Mouse (Mus musculus) intestine, embryonic 15.5 days (tissue): ENCODE data around the gene R3hdm2. TPM values are rescaled to one million over a fixed set of nuclear protein-coding genes. Genes with fewer than 3 reads are reported as not detected.
A peak's percentile ranks its signal among the peaks of the same experiment; 100 is the strongest.

Source experiments
- ATAC-seq: fragments of 200-750 bp; cut with Nextera tagmentation; 2 replicates; pipeline ENCODE4 v1.8.0; 2017; ENCODE audit warnings: moderate TSS enrichment, moderate library complexity
- H3K27ac ChIP-seq: fragments of 300-500 bp; sonication (generic); 2 replicates; pipeline ENCODE4 v1.5.1; 2015; ENCODE audit warnings: mild to moderate bottlenecking, inconsistent platforms
- H3K27me3 ChIP-seq: fragments of 300-500 bp; sonication (generic); replicated peaks from 2 replicates; pipeline ENCODE4 v1.6.1; 2015; ENCODE audit warnings: inconsistent platforms
- H3K36me3 ChIP-seq: fragments of 300-500 bp; sonication (generic); 2 replicates; pipeline ENCODE4 v1.6.1; 2015; ENCODE audit warnings: inconsistent platforms
- H3K4me1 ChIP-seq: fragments of 300-500 bp; sonication (generic); replicated peaks from 2 replicates; pipeline ENCODE4 v1.6.1; 2015; ENCODE audit warnings: inconsistent platforms
- H3K4me2 ChIP-seq: fragments of 300-500 bp; sonication (generic); replicated peaks from 2 replicates; pipeline ENCODE4 v1.6.1; 2015; ENCODE audit warnings: mild to moderate bottlenecking, inconsistent platforms
- H3K4me3 ChIP-seq: fragments of 300-500 bp; sonication (generic); replicated peaks from 2 replicates; pipeline ENCODE4 v1.5.1; 2015; ENCODE audit warnings: inconsistent platforms
- H3K9ac ChIP-seq: fragments of 300-500 bp; sonication (generic); 2 replicates; pipeline ENCODE4 v1.6.1; 2015; ENCODE audit warnings: inconsistent platforms
- H3K9me3 ChIP-seq: fragments of 300-500 bp; sonication (generic); 2 replicates; pipeline ENCODE4 v1.6.1; 2016; ENCODE audit warnings: inconsistent platforms
- WGBS: fragments of 180-500 bp; shearing (Covaris S2); methylation state at CpG from one replicate; pipeline ENCODE4 v1.1.7; 2015; 5-methylcytosine and 5-hydroxymethylcytosine counted together
- polyA plus RNA-seq: library from polyadenylated mRNA; unstranded; fragments of >200 nt; fragmentation: Nextera tagmentation; extraction: Ambion mirVana; gene quantifications from 2 replicates; pipeline ENCODE4 v1.2.1, GENCODE M21; 2015

R3hdm2 gene
- polyA plus RNA-seq, 1 experiment from 2014 or later: 29.5 TPM

- Histone ChIP-seq H3K4me1 (no peaks in the 10 kb centered on the region), H3K4me3 (no peak overlapping the region), H3K9ac (no peak overlapping the region), H3K27me3 (no peaks in the 10 kb centered on the region), H3K27ac (no peak overlapping the region), H3K9me3 (no peaks in the 10 kb centered on the region), H3K36me3 (no peaks in the 10 kb centered on the region), H3K4me2 (no peak overlapping the region)
- 88% methylated on average over 4 of the region's 4 CpGs for WGBS
- no peak for ATAC-seq
These were observed 52.3 kb downstream of the R3hdm2 start for GRCm38 (mm10) chr10:127432466-127432865.

GRCm38 (mm10) chr10:127437354-127438113 lies 57.4 kb downstream of the R3hdm2 start:
- Histone ChIP-seq H3K4me1 (no peaks in the 10 kb centered on the region), H3K4me2 (no peak overlapping the region), H3K4me3 (no peak overlapping the region), H3K27me3 (no peaks in the 10 kb centered on the region), H3K27ac (no peak overlapping the region), H3K9me3 (no peaks in the 10 kb centered on the region), H3K9ac (no peak overlapping the region), H3K36me3 (no peaks in the 10 kb centered on the region)
- no peak for ATAC-seq
- 88% methylated on average over 5 of the region's 5 CpGs for WGBS

GRCm38 (mm10) chr10:127453701-127454100 lies 73.6 kb downstream of the R3hdm2 start:
- Histone ChIP-seq H3K9me3 (no peaks in the 10 kb centered on the region), H3K27me3 (no peaks in the 10 kb centered on the region), H3K4me3 (no peak overlapping the region), H3K36me3 (peaks cover 20% of the 10 kb centered on the region), H3K4me1 (no peaks in the 10 kb centered on the region), H3K4me2 (no peak overlapping the region), H3K27ac (no peak overlapping the region), H3K9ac (no peak overlapping the region)
- 89% methylated on average over 1 of the region's 1 CpGs for WGBS
- ATAC-seq: no peak

GRCm38 (mm10) chr10:127462411-127463096 lies 82.4 kb downstream of the R3hdm2 start:
- Histone ChIP-seq H3K4me1 (no peaks in the 10 kb centered on the region), H3K36me3 (peaks cover 9% of the 10 kb centered on the region; the same call in 1 of the 2 replicates), H3K27ac (no peak overlapping the region), H3K9ac (no peak overlapping the region), H3K9me3 (no peaks in the 10 kb centered on the region), H3K4me2 (no peak overlapping the region), H3K4me3 (no peak overlapping the region), H3K27me3 (no peaks in the 10 kb centered on the region)
- 79% methylated on average over 5 of the region's 5 CpGs for WGBS
- ATAC-seq: peak; percentile 90

- H3K9ac ChIP-seq: no peak overlapping the region
- H3K9me3 ChIP-seq: no peaks in the 10 kb centered on the region
- H3K36me3 ChIP-seq: peaks cover 11% of the 10 kb centered on the region
- WGBS: 58% methylated on average over 15 of the region's 15 CpGs
- H3K4me1 ChIP-seq: 0 out of 2 replicates have a peak, but pooled peaks cover 4% of the 10 kb centered on the region
- H3K4me3 ChIP-seq: no peak overlapping the region
- H3K27me3 ChIP-seq: no peaks in the 10 kb centered on the region
- no peak for ATAC-seq
- H3K4me2 ChIP-seq: no peak overlapping the region
- H3K27ac ChIP-seq: 0 out of 2 replicates have a peak overlapping the region, but pooled peaks have one; percentile 27
These were observed 91.3 kb downstream of the R3hdm2 start for GRCm38 (mm10) chr10:127471281-127471988.

GRCm38 (mm10) chr10:127472722-127473121 lies 92.6 kb downstream of the R3hdm2 start:
- Histone ChIP-seq H3K36me3 (peaks cover 11% of the 10 kb centered on the region), H3K9ac (no peak overlapping the region), H3K4me1 (0 out of 2 replicates have a peak, but pooled peaks cover 4% of the 10 kb centered on the region), H3K4me3 (no peak overlapping the region), H3K9me3 (no peaks in the 10 kb centered on the region), H3K27me3 (no peaks in the 10 kb centered on the region), H3K27ac (no peak overlapping the region), H3K4me2 (no peak overlapping the region)
- ATAC-seq: no peak
- WGBS: 86% methylated on average over 9 of the region's 9 CpGs

GRCm38 (mm10) chr10:127475175-127475574 lies 95.0 kb downstream of the R3hdm2 start:
- ATAC-seq: no peak
- Histone ChIP-seq H3K9me3 (no peaks in the 10 kb centered on the region), H3K4me1 (0 out of 2 replicates have a peak, but pooled peaks cover 4% of the 10 kb centered on the region), H3K4me2 (no peak overlapping the region), H3K4me3 (no peak overlapping the region), H3K9ac (no peak overlapping the region), H3K27ac (no peak overlapping the region), H3K27me3 (no peaks in the 10 kb centered on the region), H3K36me3 (peaks cover 11% of the 10 kb centered on the region)
- 96% methylated on average over 4 of the region's 4 CpGs for WGBS

GRCm38 (mm10) chr10:127476541-127476940 lies 96.4 kb downstream of the R3hdm2 start:
- Histone ChIP-seq H3K4me3 (no peak overlapping the region), H3K9ac (no peak overlapping the region), H3K4me1 (0 out of 2 replicates have a peak, but pooled peaks cover 3% of the 10 kb centered on the region), H3K36me3 (peaks cover 8% of the 10 kb centered on the region), H3K27ac (no peak overlapping the region), H3K4me2 (no peak overlapping the region), H3K27me3 (no peaks in the 10 kb centered on the region), H3K9me3 (no peaks in the 10 kb centered on the region)
- ATAC-seq: no peak
- 86% methylated on average over 3 of the region's 3 CpGs for WGBS

GRCm38 (mm10) chr10:127477301-127477700 lies 97.2 kb downstream of the R3hdm2 start:
- ATAC-seq: no peak
- no peak overlapping the region for H3K4me3 ChIP-seq
- no peaks in the 10 kb centered on the region for H3K27me3 ChIP-seq
- H3K9me3 ChIP-seq: no peaks in the 10 kb centered on the region
- H3K4me1 ChIP-seq: no peaks in the 10 kb centered on the region
- peaks cover 4% of the 10 kb centered on the region for H3K36me3 ChIP-seq
- H3K4me2 ChIP-seq: no peak overlapping the region
- 91% methylated on average over 7 of the region's 7 CpGs for WGBS
- no peak overlapping the region for H3K9ac ChIP-seq
- H3K27ac ChIP-seq: no peak overlapping the region

- peaks cover 2% of the 10 kb centered on the region; the same call in 1 of the 2 replicates for H3K36me3 ChIP-seq
- 97% methylated on average over 4 of the region's 4 CpGs for WGBS
- H3K27ac ChIP-seq: no peak overlapping the region
- no peaks in the 10 kb centered on the region for H3K4me1 ChIP-seq
- ATAC-seq: no peak
- H3K9me3 ChIP-seq: no peaks in the 10 kb centered on the region
- no peak overlapping the region for H3K4me2 ChIP-seq
- H3K9ac ChIP-seq: no peak overlapping the region
- no peaks in the 10 kb centered on the region for H3K27me3 ChIP-seq
- no peak overlapping the region for H3K4me3 ChIP-seq
These were observed 99.0 kb downstream of the R3hdm2 start for GRCm38 (mm10) chr10:127479131-127479530.

GRCm38 (mm10) chr10:127480833-127481813 lies 101.0 kb downstream of the R3hdm2 start:
- Histone ChIP-seq H3K4me3 (no peak overlapping the region), H3K36me3 (peaks cover 13% of the 10 kb centered on the region), H3K27me3 (no peaks in the 10 kb centered on the region), H3K27ac (no peak overlapping the region), H3K4me1 (no peaks in the 10 kb centered on the region), H3K9me3 (no peaks in the 10 kb centered on the region), H3K9ac (no peak overlapping the region), H3K4me2 (no peak overlapping the region)
- peak; percentile 55; the same call in 1 of the 2 replicates for ATAC-seq
- 72% methylated on average over 19 of the region's 19 CpGs for WGBS
